Mouse (Mus musculus): Measurements from ENCODE around the gene Klhdc1. TPM values are rescaled to one million over a fixed set of nuclear protein-coding genes. Genes with fewer than 3 reads are reported as not detected.

Gene Klhdc1
- total and polyA plus RNA-seq, 3 experiments, result 10.2 to 38.7 (median 34.6) TPM

DNA sequence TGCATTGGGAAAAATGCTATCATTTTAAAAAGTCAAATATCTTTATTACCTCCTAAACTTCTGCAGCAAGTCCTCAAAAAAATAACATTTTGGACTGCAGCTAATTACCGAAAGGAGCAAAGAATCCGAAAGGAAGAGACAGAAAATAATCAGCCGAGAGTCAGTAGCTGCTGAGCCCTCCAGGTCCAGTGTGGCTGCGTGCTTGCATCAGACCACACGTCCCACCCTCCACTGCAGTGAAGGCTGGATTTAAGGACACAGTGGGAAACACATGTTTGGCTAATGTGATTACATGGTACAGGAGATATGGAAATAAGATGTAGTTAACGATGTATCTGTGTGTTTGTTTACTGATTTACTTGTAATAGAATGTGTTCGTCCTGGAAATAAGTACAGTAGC is 42.2 kb downstream of the Klhdc1 start:
- Histone ChIP-seq H3K4me1 (ENCODE audit: control insufficient read depth, insufficient read depth, low read length) (no peaks in the 10 kb centered on the region), H3K9ac (ENCODE audit: low read depth, low read length) (no peak overlapping the region), H3K27ac (no peak overlapping the region), H3K36me3 (ENCODE audit: control insufficient read depth, insufficient read depth, low read length) (no peaks in the 10 kb centered on the region), H3K27me3 (ENCODE audit: control insufficient read depth, insufficient read depth, low read length) (no peaks in the 10 kb centered on the region), H3K4me3 (no peak overlapping the region), H3K79me2 (replicated peaks; ENCODE audit: control insufficient read depth, insufficient read depth, low read length) (no peaks in the 10 kb centered on the region)
- intact Hi-C loops (cut with DNase I), result no loop called here
- TF ChIP-seq EP300 (IDR thresholded peaks at IDR 0.05; ENCODE audit: insufficient read depth, low read depth, low read length) (no peak), CTCF (IDR thresholded peaks at IDR 0.05) (no peak), POLR2A (IDR thresholded peaks at IDR 0.05; ENCODE audit: insufficient read depth, low read depth, low read length) (no peak)
- DNase-seq, result no peak
- WGBS, result 82% methylated on average over 7 of the region's 7 CpGs

DNA sequence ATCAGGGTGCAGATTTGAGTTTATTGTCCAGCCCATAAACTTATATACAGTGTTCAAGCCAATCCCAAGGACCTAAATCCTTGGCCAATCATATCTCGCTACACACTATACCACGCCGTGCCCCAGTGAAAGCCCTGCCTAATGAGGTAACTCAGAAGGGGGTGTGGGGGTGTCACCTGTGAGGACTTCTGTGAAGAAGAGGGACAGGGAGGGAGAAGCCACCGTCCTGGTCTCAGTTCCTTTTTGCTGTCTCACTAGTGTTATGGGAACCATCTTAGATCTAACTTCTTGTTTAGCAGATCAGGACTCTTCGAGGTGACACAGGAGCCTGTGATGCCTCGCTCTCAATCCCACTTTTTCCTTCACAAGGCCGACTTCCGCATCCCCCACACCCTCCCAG is 46.6 kb downstream of the Klhdc1 start:
- intact Hi-C loops (cut with DNase I), result no loop called here
- H3K79me2 ChIP-seq (replicated peaks; ENCODE audit: control insufficient read depth, insufficient read depth, low read length), result no peaks in the 10 kb centered on the region
- H3K9ac ChIP-seq (ENCODE audit: low read depth, low read length), result no peak overlapping the region
- TF ChIP-seq POLR2A (IDR thresholded peaks at IDR 0.05; ENCODE audit: insufficient read depth, low read depth, low read length), result no peak
- TF ChIP-seq CTCF (IDR thresholded peaks at IDR 0.05), result no peak
- no peak for TF ChIP-seq EP300 (IDR thresholded peaks at IDR 0.05; ENCODE audit: insufficient read depth, low read depth, low read length)
- no peaks in the 10 kb centered on the region for H3K4me1 ChIP-seq (ENCODE audit: control insufficient read depth, insufficient read depth, low read length)
- no peak overlapping the region for H3K4me3 ChIP-seq
- H3K27me3 ChIP-seq (ENCODE audit: control insufficient read depth, insufficient read depth, low read length), result no peaks in the 10 kb centered on the region
- no peak for DNase-seq
- no peaks in the 10 kb centered on the region for H3K36me3 ChIP-seq (ENCODE audit: control insufficient read depth, insufficient read depth, low read length)
- WGBS, result 86% methylated on average over 8 of the region's 8 CpGs
- H3K27ac ChIP-seq, result no peak overlapping the region

DNA sequence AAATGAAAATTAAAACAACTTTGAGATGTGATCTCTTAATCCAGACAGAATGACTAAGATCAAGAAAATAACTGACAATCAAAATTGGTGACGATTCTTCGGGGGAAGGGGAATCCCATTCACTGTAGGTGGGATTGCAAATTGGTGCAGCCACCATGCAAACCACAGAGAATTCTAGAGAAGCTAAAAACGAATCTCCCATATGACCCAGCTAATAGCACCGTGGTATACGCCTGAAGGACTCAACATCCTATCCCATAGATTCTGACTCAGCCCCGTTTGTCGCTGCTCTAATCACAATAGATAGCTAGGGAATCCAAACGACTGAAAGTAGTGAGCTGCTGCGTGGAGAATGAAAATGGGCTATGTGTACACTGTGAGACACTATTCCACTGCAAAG is 47.7 kb downstream of the Klhdc1 start:
- H3K27me3 ChIP-seq (ENCODE audit: control insufficient read depth, insufficient read depth, low read length), result no peaks in the 10 kb centered on the region
- H3K4me3 ChIP-seq, result no peak overlapping the region
- DNase-seq, result no peak
- no peaks in the 10 kb centered on the region for H3K4me1 ChIP-seq (ENCODE audit: control insufficient read depth, insufficient read depth, low read length)
- WGBS, result 52% methylated on average over 9 of the region's 9 CpGs
- H3K36me3 ChIP-seq (ENCODE audit: control insufficient read depth, insufficient read depth, low read length), result no peaks in the 10 kb centered on the region
- H3K27ac ChIP-seq, result no peak overlapping the region
- intact Hi-C loops (cut with DNase I), result no loop called here
- TF ChIP-seq EP300 (IDR thresholded peaks at IDR 0.05; ENCODE audit: insufficient read depth, low read depth, low read length), result no peak
- no peak for TF ChIP-seq POLR2A (IDR thresholded peaks at IDR 0.05; ENCODE audit: insufficient read depth, low read depth, low read length)
- no peak for TF ChIP-seq CTCF (IDR thresholded peaks at IDR 0.05)
- H3K9ac ChIP-seq (ENCODE audit: low read depth, low read length), result no peak overlapping the region
- no peaks in the 10 kb centered on the region for H3K79me2 ChIP-seq (replicated peaks; ENCODE audit: control insufficient read depth, insufficient read depth, low read length)

DNA sequence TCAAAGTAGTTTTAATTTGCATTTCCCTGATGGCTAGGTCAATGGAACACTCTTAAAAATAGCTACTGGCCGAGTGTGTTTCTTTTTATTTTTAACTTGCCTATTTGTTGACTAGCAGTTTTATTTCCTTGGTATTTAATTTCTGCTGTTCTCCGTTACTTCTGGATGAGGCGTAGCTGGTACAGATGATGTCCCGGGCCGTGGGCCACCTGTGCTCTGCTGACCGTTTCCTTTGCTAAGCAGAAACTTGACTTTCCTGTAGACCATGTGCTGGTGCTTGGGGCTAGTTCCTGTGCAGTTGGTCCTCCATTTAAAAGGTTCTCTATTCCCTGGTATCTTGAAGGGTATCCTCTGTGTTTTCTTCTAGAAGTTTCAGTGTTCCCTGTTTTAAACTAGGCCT is 51.4 kb downstream of the Klhdc1 start:
- no peaks in the 10 kb centered on the region for H3K4me1 ChIP-seq (ENCODE audit: control insufficient read depth, insufficient read depth, low read length)
- H3K9ac ChIP-seq (ENCODE audit: low read depth, low read length), result no peak overlapping the region
- no peaks in the 10 kb centered on the region for H3K36me3 ChIP-seq (ENCODE audit: control insufficient read depth, insufficient read depth, low read length)
- no peaks in the 10 kb centered on the region for H3K27me3 ChIP-seq (ENCODE audit: control insufficient read depth, insufficient read depth, low read length)
- H3K4me3 ChIP-seq, result no peak overlapping the region
- 0 out of 2 replicates have a peak, but pooled peaks cover 1% of the 10 kb centered on the region for H3K79me2 ChIP-seq (replicated peaks; ENCODE audit: control insufficient read depth, insufficient read depth, low read length)
- intact Hi-C loops (cut with DNase I), result no loop called here
- H3K27ac ChIP-seq, result no peak overlapping the region
- DNase-seq, result no peak
- no peak for TF ChIP-seq POLR2A (IDR thresholded peaks at IDR 0.05; ENCODE audit: insufficient read depth, low read depth, low read length)
- no peak for TF ChIP-seq CTCF (IDR thresholded peaks at IDR 0.05)
- no peak for TF ChIP-seq EP300 (IDR thresholded peaks at IDR 0.05; ENCODE audit: insufficient read depth, low read depth, low read length)
- WGBS, result 74% methylated on average over 6 of the region's 6 CpGs

DNA sequence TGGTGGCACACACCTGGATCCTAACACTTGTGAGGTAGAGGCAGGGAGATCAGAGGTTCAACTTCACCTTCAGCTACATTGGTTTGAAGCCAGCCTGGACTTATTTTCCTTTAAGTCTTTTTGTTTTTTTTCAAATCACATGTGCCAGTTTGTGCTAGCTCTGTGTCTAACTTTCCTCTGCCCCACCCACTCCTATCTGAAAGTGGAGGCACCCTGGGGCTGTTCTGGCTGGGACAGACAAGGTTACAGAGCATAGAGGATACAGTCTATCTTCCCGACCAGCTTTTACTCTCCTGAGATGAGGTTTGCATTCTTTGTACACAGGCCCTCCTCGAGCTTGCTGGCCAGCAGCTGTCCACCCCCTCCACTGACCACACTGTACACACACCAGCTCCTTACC is 52.8 kb downstream of the Klhdc1 start:
- 21% methylated on average over 2 of the region's 2 CpGs for WGBS
- Histone ChIP-seq H3K9ac (ENCODE audit: low read depth, low read length) (no peak overlapping the region), H3K4me3 (no peak overlapping the region), H3K27me3 (ENCODE audit: control insufficient read depth, insufficient read depth, low read length) (no peaks in the 10 kb centered on the region), H3K27ac (no peak overlapping the region), H3K4me1 (ENCODE audit: control insufficient read depth, insufficient read depth, low read length) (peaks cover 4% of the 10 kb centered on the region), H3K79me2 (replicated peaks; ENCODE audit: control insufficient read depth, insufficient read depth, low read length) (peaks cover 3% of the 10 kb centered on the region; the same call in 1 of the 2 replicates), H3K36me3 (ENCODE audit: control insufficient read depth, insufficient read depth, low read length) (peaks cover 6% of the 10 kb centered on the region)
- no peak for TF ChIP-seq CTCF (IDR thresholded peaks at IDR 0.05)
- no peak for TF ChIP-seq EP300 (IDR thresholded peaks at IDR 0.05; ENCODE audit: insufficient read depth, low read depth, low read length)
- TF ChIP-seq POLR2A (IDR thresholded peaks at IDR 0.05; ENCODE audit: insufficient read depth, low read depth, low read length), result no peak
- intact Hi-C loops (cut with DNase I), result no loop called here
- no peak for DNase-seq

DNA sequence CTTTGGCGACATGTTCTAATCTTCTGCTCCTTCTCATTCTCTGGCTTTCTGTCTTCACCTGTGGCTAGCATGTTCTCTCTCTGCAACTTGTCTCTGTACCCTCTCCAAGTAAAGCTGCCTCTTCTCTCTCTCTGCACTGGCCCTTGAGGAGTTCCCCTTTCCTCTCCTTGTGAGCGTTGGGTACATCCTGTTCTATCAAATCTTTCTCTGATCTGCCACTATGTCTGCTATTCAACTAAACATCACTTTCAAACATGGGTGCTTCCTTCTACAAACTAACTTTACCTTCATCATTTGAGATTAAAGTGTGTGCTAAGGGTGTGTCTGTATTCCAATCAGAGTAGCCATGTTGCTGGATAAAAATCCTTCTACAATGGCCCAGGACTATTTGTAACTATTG is 54.0 kb downstream of the Klhdc1 start:
- DNase-seq, result no peak
- Histone ChIP-seq H3K79me2 (replicated peaks; ENCODE audit: control insufficient read depth, insufficient read depth, low read length) (peaks cover 3% of the 10 kb centered on the region; the same call in 1 of the 2 replicates), H3K27ac (no peak overlapping the region), H3K9ac (ENCODE audit: low read depth, low read length) (no peak overlapping the region), H3K36me3 (ENCODE audit: control insufficient read depth, insufficient read depth, low read length) (peaks cover 6% of the 10 kb centered on the region), H3K4me3 (no peak overlapping the region), H3K4me1 (ENCODE audit: control insufficient read depth, insufficient read depth, low read length) (peaks cover 6% of the 10 kb centered on the region), H3K27me3 (ENCODE audit: control insufficient read depth, insufficient read depth, low read length) (no peaks in the 10 kb centered on the region)
- WGBS, result 76% methylated on average over 2 of the region's 2 CpGs
- intact Hi-C loops (cut with DNase I), result loop anchor here (5.0 kb wide), 1 partner anchor 98 kb away; the partner anchor contains the start of genes Dnaaf2 and Gm49383
- TF ChIP-seq CTCF (IDR thresholded peaks at IDR 0.05), result no peak
- TF ChIP-seq EP300 (IDR thresholded peaks at IDR 0.05; ENCODE audit: insufficient read depth, low read depth, low read length), result no peak
- TF ChIP-seq POLR2A (IDR thresholded peaks at IDR 0.05; ENCODE audit: insufficient read depth, low read depth, low read length), result no peak
